Mouse (Mus musculus) ovary, adult 18-20 months (tissue): ENCODE measurements around the gene Abl1.

ENCODE experiments used
- DNase-seq: peaks from one replicate; pipeline ENCODE4 v3.0.0; 2022; ENCODE audit warnings: low spot score, mixed read lengths

Abl1 gene

GRCm38 (mm10) chr2:31745741-31746243 lies 57.6 kb downstream of the Abl1 start:
- DNase-seq, result no peak

- DNase-seq, result no peak
Measured at GRCm38 (mm10) chr2:31746835-31747234, 58.7 kb downstream of the Abl1 start.

GRCm38 (mm10) chr2:31749046-31749709 lies 61.0 kb downstream of the Abl1 start:
- peak; percentile 59 for DNase-seq

DNA sequence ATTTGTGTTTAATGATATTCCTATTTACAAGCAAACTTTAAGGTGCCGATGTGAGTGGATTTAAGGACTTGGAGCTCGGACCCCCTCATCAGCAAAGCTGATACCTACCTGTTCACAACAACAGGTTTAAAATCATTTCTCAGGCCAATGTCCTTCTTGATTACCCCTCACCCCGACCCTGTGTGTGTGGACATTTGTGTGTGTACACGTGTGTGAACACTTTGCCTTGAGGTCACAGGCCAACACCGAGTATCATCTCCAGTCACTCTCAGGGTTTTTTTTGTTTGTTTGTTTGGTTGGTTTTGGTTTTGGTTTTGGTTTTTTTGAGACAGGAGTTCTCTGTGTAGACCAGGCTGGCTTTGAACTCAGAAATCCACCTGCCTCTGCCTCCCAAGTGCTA lies 62.0 kb downstream of the Abl1 start:
- no peak for DNase-seq

DNA sequence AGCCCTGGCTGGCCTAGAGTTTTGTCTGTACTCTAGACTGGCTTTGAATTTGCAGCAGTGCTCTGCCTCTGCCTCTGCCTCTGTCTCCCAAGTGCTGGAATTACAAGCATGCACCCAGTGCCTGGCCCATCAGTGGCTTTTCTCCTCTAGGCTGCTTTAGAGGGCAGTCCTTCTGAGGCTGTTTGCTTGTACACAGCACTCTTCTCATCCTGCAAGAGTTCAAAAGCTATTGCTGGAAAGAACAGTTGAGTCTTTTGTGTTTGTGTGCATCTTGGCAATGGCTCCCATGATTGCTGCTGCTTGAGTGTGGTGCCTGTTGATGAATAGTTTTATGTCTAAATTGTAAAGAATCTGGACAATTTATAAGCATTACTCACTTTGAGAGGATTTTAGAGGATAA lies 69.3 kb downstream of the Abl1 start:
- DNase-seq, result no peak

- no peak for DNase-seq
Measured at GRCm38 (mm10) chr2:31758966-31759365, 70.8 kb downstream of the Abl1 start.

DNA sequence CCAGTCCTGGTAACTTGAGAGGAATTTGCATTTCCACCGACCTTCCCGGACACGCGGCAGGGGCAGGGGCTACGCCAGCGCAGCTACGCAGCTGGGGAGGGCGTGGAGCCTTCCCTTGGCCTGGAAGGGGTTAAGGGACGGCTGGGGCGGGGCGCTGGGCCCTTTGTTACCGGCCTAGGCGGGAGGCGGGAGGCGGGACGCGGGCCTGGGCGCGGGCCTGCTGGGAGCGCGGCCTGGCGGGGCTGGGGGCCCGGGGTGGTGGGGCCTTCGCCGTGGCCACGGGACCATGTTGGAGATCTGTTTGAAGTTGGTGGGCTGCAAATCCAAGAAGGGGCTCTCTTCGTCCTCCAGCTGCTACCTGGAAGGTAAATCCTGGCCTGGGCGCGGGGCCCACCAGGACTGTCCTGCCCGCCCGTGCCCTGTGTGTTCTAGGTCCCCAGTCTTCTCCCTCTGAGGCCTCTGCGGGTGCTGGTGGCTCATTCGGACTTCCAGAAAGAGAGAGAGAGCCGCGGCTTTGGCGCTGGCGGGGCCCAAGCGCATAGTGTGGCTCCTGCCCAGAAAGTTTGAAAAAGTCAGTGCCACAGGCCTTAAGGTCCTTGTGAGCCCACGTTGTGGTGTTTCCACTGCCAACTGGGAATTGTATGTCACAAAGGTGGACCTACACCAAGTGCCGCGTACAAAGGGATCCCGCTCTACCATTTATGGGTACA lies 71.7 kb downstream of the Abl1 start:
- peak; percentile 70 for DNase-seq

GRCm38 (mm10) chr2:31760486-31760885 lies 72.3 kb downstream of the Abl1 start:
- no peak for DNase-seq

DNA sequence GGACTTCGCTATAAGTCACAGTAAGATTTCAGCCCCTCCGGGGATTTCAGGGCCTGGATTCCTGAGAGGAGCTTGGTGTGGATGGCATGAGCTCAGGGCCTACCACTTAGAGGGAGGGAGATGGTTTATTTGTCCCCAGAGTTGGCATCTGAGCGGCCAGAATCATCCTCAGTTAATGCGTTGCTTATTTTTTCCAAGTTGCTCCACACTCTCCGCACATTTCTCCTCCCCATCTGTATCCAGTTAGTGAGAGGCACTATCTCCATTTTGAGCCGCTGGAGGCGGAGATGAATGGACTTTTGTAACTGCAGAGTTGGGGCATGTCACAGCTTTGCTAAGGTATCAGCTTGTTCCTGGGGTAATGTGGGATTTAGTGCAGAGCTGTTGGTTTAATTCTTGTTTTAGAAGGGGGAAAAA lies 72.9 kb downstream of the Abl1 start:
- no peak for DNase-seq

DNA sequence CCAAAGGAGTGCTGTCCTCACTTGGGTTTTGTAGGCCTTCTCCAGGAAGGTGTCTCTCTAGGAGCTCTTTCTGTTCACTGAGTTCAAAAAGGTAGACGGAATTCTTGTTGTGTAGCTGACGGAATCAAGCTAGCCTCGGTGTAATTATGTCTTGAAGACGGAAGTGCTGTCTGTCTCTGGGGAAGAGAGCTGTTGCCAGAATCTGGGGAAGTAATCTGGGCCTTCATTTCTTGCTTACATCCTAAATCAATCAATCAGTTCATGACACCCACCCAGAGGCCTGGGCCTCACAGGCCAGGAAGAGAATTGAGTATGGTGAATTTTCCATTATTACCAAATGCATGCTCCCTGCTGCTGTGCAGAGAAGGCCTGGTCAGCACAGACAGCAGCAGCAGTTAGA lies 73.4 kb downstream of the Abl1 start:
- no peak for DNase-seq

- no peak for DNase-seq
Measured at GRCm38 (mm10) chr2:31762155-31762554, 74.0 kb downstream of the Abl1 start.

- DNase-seq, result no peak
Measured at GRCm38 (mm10) chr2:31762853-31763252, 74.7 kb downstream of the Abl1 start.

- no peak for DNase-seq
Measured at GRCm38 (mm10) chr2:31763271-31763670, 75.1 kb downstream of the Abl1 start.

GRCm38 (mm10) chr2:31767104-31767503 lies 78.9 kb downstream of the Abl1 start:
- no peak for DNase-seq

DNA sequence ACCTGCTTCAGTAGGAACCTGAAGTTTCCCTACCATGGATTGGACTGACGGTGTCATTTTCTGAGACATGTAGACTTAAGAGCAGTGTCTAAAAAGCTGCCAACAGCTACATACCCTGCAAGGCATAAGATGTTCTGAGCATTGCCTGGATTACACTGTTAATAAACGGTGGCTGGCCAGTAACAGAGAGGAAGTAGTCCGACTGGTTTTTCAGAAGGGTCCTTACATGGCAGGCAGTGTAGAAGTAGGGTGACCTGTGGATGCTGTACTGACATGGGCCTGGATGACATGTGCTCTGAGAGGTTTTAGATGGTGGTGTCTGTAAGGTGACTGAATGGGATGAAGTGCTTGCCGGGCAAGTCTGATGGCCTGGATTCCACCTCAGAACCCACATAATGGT lies 79.6 kb downstream of the Abl1 start:
- no peak for DNase-seq

DNA sequence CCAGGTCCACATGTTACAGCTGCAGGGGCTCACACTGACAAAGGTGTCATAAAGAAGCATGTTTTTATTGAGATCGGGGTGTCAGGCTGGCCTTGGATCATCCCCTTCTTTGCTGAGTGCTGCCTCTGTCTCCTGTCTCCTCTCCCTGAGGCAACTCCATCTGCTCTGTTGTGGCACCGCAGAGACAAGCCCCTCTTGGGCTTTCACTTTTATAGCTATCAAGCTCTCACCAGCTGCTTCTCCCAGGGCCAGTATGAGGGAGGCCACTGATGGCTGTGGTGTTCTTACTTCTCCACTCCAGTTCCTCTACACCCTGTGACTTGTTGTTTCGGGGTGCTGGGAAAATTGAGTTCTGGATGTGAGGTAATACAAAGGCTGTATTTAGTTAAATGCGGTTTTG lies 80.9 kb downstream of the Abl1 start:
- no peak for DNase-seq

GRCm38 (mm10) chr2:31769631-31770111 lies 81.5 kb downstream of the Abl1 start:
- DNase-seq, result peak; percentile 43

DNA sequence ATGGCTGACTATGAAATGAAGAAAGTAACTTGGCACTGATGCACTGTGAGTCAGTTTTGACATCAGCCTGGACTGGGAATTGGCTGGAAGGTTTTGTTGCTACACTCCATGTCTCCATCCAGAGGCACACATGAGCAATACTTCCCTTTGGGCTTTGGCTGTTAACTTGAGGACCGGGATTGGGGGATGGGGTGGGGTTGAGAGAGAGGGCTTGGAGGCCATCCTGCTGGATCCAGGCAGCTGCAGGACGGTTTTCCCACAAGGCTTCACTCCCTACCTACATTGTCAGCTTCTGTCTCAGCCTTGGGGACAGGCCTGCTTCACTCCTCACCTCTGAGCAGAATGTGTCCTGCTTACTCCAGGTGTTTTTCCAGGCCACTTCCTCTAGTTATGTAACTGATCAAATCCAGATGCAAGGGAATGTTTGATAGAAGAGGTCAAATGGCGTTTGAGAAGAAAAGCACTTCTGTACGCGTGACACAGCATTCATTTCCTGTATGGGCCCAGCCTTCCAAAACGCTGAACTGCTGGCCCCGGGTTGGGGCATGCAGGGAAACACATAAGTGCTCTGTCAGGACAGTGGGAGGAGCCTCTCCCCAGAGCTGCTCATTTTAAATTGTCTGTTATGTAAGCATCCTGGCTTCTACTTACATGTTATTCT lies 82.7 kb downstream of the Abl1 start:
- DNase-seq, result peak; percentile 31

DNA sequence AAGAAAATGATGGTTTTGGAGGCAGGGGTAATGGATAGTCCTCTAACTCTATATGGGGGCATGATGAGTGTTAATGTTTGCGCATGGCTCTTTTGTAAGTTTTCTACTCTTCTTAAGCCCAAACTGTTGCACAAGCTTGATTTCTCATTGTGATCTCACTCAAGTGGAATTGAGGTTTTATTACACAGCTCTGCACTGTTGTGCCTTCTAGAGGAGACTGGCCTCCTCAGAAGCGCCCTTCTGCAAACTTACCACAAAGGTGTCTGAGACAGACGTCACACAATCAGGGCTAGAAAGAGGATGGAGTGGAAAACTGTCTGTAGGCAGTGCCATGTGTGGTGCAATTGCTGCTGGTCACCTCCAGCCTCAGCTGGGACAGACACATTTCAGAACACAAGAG lies 88.3 kb downstream of the Abl1 start:
- no peak for DNase-seq

GRCm38 (mm10) chr2:31779258-31779657 lies 91.1 kb downstream of the Abl1 start:
- no peak for DNase-seq

DNA sequence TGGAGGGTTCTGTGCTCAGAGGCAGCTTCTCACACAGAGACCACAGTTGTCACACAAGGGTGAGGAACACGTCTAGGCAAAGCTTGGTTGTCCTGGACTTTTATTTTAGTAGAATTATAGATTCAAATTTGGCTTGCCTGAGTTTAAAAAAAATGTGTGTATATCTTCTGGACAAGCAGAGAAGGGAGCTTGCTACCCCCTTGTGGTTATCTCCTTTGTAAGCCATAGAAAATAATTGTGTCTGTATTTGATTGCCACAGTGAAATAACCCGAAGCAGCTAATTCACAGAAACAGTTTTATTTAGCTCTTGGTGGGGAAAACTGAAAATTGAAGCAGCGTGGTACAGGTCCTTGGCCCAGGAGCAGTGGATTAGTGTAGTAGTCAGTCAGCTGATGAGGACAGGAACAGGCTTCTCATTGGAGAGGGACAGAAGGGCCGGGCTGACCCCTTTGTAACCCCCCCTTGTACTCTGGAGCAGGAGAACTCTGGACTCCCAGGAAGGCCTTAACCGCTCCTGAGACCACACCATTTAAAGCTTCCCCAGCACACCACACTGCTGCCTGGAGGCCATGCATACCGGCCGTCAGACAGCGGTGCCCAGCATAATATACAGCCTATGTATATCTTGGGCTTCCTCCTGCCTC lies 94.9 kb downstream of the Abl1 start:
- DNase-seq, result no peak

- no peak for DNase-seq
Measured at GRCm38 (mm10) chr2:31785074-31785473, 96.9 kb downstream of the Abl1 start.
